Mouse (Mus musculus) spleen, postnatal 36 days (tissue): ENCODE measurements around the gene Pid1.

Source experiments
- DNase-seq, 2 experiments: peaks; one replicate each; pipeline ENCODE4 v3.0.0; 2022; ENCODE audit warnings: low spot score in 2 of 2, mixed read lengths in 1 of 2

The Pid1 gene

DNA sequence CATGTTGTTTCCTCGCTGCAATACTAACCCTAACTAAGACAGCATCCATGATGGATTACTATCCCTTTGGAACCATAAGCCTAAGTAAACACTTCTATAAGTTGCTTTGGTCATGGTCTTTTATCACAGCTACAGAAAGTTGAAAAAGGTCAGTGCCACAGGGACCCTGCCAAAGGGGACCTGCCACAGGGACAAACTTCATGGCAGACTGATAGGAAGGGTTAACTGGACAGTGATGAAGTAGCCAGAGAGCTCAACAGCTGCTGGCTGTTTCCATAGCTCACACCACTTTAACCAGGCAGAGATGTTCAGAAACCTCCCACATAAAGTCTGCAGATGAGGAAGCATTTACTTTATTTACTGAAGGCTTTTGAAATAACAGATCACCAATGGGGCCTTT is 287.0 kb downstream of the Pid1 start:
- no peak for DNase-seq

DNA sequence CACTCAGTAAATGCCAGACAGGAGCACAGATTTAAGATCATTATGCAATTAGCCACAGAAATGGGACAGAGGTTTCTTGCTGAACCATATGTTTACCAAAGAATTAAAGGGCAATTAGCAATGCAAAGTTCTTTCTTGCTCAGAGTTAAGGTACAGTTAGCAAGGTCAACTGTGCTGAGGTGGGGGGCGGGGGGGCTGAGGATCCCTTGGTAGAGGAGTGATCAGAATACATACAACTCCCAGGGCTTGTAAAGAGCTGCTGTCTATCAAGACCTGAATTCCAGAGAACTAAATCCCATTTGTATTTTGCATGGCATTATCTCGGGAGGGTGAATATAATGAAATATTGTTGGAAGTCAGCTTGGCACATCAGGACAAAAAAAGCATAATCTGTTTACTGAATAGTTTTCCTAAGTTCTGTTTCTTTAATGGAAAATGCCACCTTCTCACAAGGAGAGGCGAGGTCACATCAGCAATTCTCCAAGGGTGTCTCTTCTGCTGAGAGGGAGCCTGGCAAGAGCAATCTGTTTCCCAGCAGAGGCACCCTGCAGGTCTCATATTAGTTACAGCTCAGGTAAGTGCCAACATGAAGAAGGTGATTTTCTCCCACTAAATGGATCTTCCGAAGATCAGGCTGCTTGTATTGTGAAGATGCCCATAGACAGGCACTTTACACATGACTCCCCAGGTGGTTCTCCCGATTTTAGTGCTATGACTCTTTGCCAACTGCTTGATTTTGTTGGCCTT is 306.9 kb downstream of the Pid1 start:
- DNase-seq = no peak

DNA sequence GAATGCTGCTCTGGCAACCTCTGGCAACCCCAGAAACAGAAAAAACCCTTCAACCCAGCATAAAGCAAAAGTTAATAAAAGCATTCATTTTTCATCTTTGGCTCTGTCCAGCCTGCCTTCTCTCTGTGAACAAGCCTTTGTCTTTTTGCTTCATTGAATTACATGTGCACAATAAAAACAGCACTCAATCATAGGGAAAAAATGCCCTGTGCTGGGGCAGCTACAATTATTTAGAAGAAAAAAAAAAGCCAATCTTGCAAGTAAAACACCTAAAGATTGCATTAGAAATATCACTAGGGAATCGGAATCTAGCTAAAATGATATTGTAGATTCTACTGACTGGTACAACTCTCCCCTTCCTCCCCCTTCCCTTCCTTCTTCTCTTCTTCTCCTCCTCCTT is 307.7 kb downstream of the Pid1 start:
- no peak for DNase-seq

DNA sequence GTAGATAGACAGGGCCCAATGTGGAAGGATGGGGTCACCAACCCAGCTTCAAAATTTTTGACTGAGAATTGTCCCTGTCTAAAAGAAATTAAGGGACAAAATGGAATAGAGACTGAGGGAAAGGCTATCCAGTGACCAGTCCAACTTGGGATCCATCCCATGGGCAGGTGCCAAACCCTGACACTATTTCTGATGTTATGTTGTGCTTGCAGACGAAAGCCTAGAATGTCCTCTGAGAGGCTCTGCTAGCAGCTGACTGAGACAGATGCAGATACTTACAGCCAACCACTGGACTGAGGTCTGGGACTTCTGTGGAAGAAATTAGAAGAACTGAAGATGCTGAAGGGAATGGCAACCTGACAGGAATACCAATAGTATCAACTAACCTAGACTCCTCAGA is 338.2 kb downstream of the Pid1 start:
- no peak for DNase-seq

DNA sequence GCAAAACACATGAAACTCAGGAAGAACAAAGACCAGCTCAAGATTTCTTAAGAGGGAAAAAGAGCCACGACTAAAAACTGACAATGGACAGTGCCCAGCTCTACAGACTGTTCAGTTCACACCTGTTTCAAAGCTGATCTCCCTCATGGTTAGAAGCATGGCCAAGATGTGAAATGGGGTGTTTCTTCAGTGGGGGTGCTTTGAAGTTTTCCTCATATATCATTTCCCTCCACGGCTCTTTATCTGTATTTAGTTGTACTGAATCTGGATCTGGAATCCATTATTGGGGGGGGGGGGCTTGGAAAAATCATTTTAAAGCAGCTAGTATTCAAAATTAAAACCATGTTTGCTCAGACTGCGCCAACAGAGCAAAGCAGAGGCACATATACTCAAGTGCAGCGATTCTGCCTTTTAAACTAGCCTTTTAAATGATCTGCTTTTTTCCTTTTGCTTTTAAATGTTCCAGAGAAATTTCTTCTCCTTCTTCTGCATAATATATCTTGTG is 351.1 kb downstream of the Pid1 start:
- DNase-seq = no peak

DNA sequence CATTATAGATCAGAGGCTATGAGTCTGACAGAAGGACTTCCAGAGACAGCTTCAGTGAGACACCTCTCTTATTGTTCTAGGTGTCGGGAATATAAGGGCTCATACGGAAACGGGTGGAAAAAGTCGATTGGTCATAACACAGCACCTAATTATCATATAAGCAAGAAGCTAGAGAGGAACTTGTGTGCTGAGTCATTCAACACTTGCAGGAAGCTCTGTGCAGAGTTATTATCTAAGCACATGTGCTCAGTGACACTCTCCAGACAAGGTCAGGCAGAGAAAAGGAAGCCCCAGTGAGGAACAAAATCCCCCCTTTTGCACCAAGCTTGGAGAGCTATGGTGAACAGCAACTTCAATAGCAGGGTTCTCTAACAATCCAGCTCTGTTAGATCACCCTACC is 361.4 kb downstream of the Pid1 start:
- DNase-seq = no peak
